In genomic region chr3:55787487-55788213, GRCm38 (mm10) we compare ENCODE assay signal across 8 mouse cellular contexts. TPM values are rescaled to one million over a fixed set of nuclear protein-coding genes. Genes with fewer than 3 reads are reported as not detected.
DNase-seq lines count a peak whose midpoint lies in the region; ATAC-seq and TF ChIP-seq lines count a peak whose summit lies in the region.

No protein-coding gene starts in this region.

- peak overlapping the region; percentile 30 for H3K4me3 ChIP-seq in forebrain, postnatal 0 days (ENCODE audit: low read depth, low read length)
- H3K4me3 ChIP-seq in limb, embryonic 12.5 days (replicated peaks): peak overlapping the region; percentile 50
- H3K4me3 ChIP-seq in midbrain, embryonic 11.5 days (ENCODE audit: low read depth, low read length): peak overlapping the region; percentile 43

- H3K9ac ChIP-seq in forebrain, postnatal 0 days: peak overlapping the region; percentile 40
- peak overlapping the region; percentile 86 for H3K9ac ChIP-seq in limb, embryonic 12.5 days (replicated peaks)
- peak overlapping the region; percentile 85 for H3K9ac ChIP-seq in midbrain, embryonic 11.5 days (ENCODE audit: low read length)

- H3K27ac ChIP-seq in forebrain, postnatal 0 days (ENCODE audit: low read depth, low read length): no peak overlapping the region
- H3K27ac ChIP-seq in limb, embryonic 12.5 days: peak overlapping the region; percentile 98
- H3K27ac ChIP-seq in midbrain, embryonic 11.5 days (ENCODE audit: low read depth, low read length): peak overlapping the region; percentile 92

- H3K4me2 ChIP-seq in forebrain, postnatal 0 days (ENCODE audit: low read depth): peak overlapping the region; percentile 44
- H3K4me2 ChIP-seq in limb, embryonic 12.5 days: peak overlapping the region; percentile 78
- H3K4me2 ChIP-seq in midbrain, embryonic 11.5 days: peak overlapping the region; percentile 64

- DNase-seq in adrenal gland, adult (ENCODE audit: inconsistent age in 2 of 2, low spot score in 1 of 2): peak; percentile 57 to 86
- peak; percentile 64 to 79 for DNase-seq in cerebellum, adult 18-20 months
- no peak for DNase-seq in forebrain, postnatal 0 days
- DNase-seq in midbrain, embryonic 11.5 days (ENCODE audit: low spot score, missing footprints): peak; percentile 96
- DNase-seq in testis, postnatal 14 days (ENCODE audit: low spot score): peak; percentile 74
- DNase-seq in c-Kit-positive CD71-positive TER-119-positive erythroid progenitor cells, embryonic 14.5 days (ENCODE audit: low spot score): no peak

- peaks cover 10% of the 10 kb centered on the region; the same call in 1 of the 2 replicates for H3K36me3 ChIP-seq in forebrain, postnatal 0 days (ENCODE audit: insufficient read depth)
- no peaks in the 10 kb centered on the region for H3K36me3 ChIP-seq in limb, embryonic 12.5 days
- no peaks in the 10 kb centered on the region for H3K36me3 ChIP-seq in midbrain, embryonic 11.5 days (ENCODE audit: control insufficient read depth, insufficient read depth, low read length)

- 8% methylated on average over 54 of the region's 54 CpGs for WGBS in forebrain, postnatal 0 days
- WGBS in limb, embryonic 12.5 days: 2% methylated on average over 50 of the region's 54 CpGs
- WGBS in midbrain, embryonic 11.5 days: under 1% methylated on average over 54 of the region's 54 CpGs

- ATAC-seq in forebrain, postnatal 0 days: peak; percentile 66
- ATAC-seq in hematopoietic stem cell, adult 5-6 weeks (replicated peaks in 1 of 2; ENCODE audit: insufficient read depth in 1 of 2, low FRiP score in 2 of 2, low TSS enrichment in 1 of 2, low read depth in 1 of 2, poor library complexity in 2 of 2, severe bottlenecking in 2 of 2): peak; percentile 10 to 37; a peak in 2 of 4 replicates
- ATAC-seq in limb, embryonic 12.5 days (ENCODE audit: insufficient number of reproducible peaks, insufficient read depth, low FRiP score, low TSS enrichment, low read depth): peak; percentile 35; the same call in 1 of the 2 replicates
- peak; percentile 79 for ATAC-seq in midbrain, embryonic 11.5 days (ENCODE audit: low FRiP score)

- no peaks in the 10 kb centered on the region for H3K9me3 ChIP-seq in forebrain, postnatal 0 days (ENCODE audit: low read length)
- H3K9me3 ChIP-seq in limb, embryonic 12.5 days: no peaks in the 10 kb centered on the region
- H3K9me3 ChIP-seq in midbrain, embryonic 11.5 days (ENCODE audit: control insufficient read depth, low read length): no peaks in the 10 kb centered on the region

- H3K27me3 ChIP-seq in forebrain, postnatal 0 days (ENCODE audit: insufficient read depth, low read length): peaks cover 18% of the 10 kb centered on the region
- 0 out of 2 replicates have a peak, but pooled peaks cover 3% of the 10 kb centered on the region for H3K27me3 ChIP-seq in limb, embryonic 12.5 days
- peaks cover 9% of the 10 kb centered on the region for H3K27me3 ChIP-seq in midbrain, embryonic 11.5 days (ENCODE audit: control insufficient read depth, insufficient read depth, low read length)

- TF ChIP-seq CTCF in forebrain, postnatal 0 days (IDR thresholded peaks at IDR 0.05; ENCODE audit: low read depth): no peak

- peaks cover 3% of the 10 kb centered on the region; the same call in 1 of the 2 replicates for H3K4me1 ChIP-seq in forebrain, postnatal 0 days (ENCODE audit: insufficient read depth)
- peaks cover 18% of the 10 kb centered on the region for H3K4me1 ChIP-seq in limb, embryonic 12.5 days (replicated peaks)
- peaks cover 31% of the 10 kb centered on the region for H3K4me1 ChIP-seq in midbrain, embryonic 11.5 days (ENCODE audit: control insufficient read depth, insufficient read depth, low read length)

RNA-seq across cellular contexts. Expression of gene Mab21l1, which starts 5.3 kb away (rescaled TPM):
- total RNA-seq in forebrain, postnatal 0 days (2014; rRNA removed): 8.9 and 16.9 TPM in 2 replicates
- 10.0 and 13.5 TPM in 2 replicates for polyA plus RNA-seq in forebrain, postnatal 0 days (2015; fragmentation: Nextera tagmentation; extraction: Ambion mirVana)
- total RNA-seq in hematopoietic stem cell, adult 5-6 weeks (2017): not detected in 2 replicates
- 72.6 and 89.1 TPM in 2 replicates for polyA plus RNA-seq in limb, embryonic 12.5 days (2016; fragmentation: Nextera tagmentation; extraction: Ambion mirVana)
- 92.8 and 102 TPM in 2 replicates for polyA plus RNA-seq in midbrain, embryonic 11.5 days (2014; fragmentation: Nextera tagmentation; extraction: Ambion mirVana)

Comparison
In these comparisons a context has a peak if more than half of its experiments do, and no peak if none do; other contexts are left out.
1. DNase-seq: peak in adrenal gland, adult (2 of 2), cerebellum, adult 18-20 months (2 of 2), midbrain, embryonic 11.5 days (single experiment) and testis, postnatal 14 days (single experiment); none in forebrain, postnatal 0 days (single experiment) and c-Kit-positive CD71-positive TER-119-positive erythroid progenitor cells, embryonic 14.5 days (single experiment).
2. ATAC-seq: peak in every context shown above with its lines; median percentile 79 in midbrain, embryonic 11.5 days; 66 in forebrain, postnatal 0 days; 35 in limb, embryonic 12.5 days; 24 in hematopoietic stem cell, adult 5-6 weeks.
3. Peak in every context shown above with its lines, with median percentiles within 50 percentile points of each other: H3K4me2 ChIP-seq, H3K4me3 ChIP-seq and H3K9ac ChIP-seq.